Mouse (Mus musculus): ENCODE measurements at regions not wholly inside any gene's neighbourhood (a gene's known extent, or its start where the extent isn't known, plus 50 kb on each side); places are given as distances from the start of the nearest gene placed in this dataset.

DNA sequence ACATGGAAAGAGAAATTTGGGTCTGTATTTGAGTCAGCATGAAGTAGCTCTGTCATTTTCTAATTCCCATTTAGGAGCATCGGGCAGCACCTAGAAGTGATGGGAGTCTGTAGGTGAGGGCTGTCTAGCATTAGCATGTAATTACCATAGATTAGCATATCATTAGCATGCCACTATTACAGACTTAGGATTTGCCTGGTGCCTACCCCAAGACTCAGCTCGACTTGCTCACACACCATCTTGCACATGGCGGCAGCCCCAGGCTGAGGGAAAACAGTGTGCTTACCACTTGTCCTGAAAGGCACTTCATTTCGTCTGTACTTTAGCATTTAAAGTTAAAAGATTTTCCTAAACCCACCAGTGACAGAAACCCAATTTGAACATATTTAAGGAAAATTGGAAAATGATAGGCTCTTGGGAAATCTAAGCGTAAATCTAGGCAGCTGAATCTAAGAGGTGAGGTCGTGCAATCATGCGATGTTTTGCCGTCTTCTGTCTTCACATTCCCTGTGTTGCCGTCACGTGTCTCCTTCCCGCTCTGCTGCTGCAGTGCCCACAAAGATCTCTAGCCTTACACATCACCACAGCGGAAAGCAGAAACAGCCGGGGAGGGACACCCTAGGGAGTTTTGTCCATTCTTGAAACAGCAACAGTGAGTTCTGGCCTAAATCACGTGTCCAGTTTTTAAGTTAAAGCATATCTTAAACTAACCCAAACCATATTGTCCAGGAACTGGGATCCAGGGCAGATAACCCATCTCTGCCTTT, 101.2 kb upstream of the Tsc22d1 start:
- Histone ChIP-seq H3K27ac (no peak overlapping the region), H3K4me2 (no peak overlapping the region), H3K4me3 (replicated peaks) (no peak overlapping the region), H3K36me3 (no peaks in the 10 kb centered on the region), H3K9me3 (replicated peaks) (no peaks in the 10 kb centered on the region), H3K4me1 (peaks cover under 1% of the 10 kb centered on the region; the same call in 1 of the 2 replicates), H3K9ac (no peak overlapping the region), H3K27me3 (no peaks in the 10 kb centered on the region)
- 77% methylated on average over 14 of the region's 14 CpGs for WGBS
- no peak for ATAC-seq (replicated peaks; ENCODE audit: low FRiP score)

DNA sequence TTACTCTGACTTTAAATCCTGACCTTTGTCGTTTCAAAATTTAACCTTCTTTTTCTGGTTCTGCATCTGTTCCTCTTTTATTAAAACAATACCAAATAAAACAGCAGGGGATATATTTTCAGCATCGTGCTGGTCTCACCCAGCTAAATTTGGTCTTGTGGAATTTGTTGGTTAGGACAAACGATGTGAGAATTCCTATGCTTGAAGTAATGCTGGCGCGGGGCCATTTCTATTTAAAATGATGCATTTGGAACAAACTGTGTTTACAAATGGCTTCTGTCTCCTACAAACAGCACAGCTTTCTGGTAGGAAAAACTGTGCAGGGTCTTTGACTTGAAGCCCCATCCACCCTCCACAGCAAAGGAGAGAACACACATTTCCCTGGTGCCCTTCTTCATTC, 96.3 kb upstream of the Tsc22d1 start:
- Histone ChIP-seq H3K9ac (no peak overlapping the region), H3K27ac (no peak overlapping the region), H3K36me3 (no peaks in the 10 kb centered on the region), H3K4me1 (no peaks in the 10 kb centered on the region), H3K27me3 (no peaks in the 10 kb centered on the region), H3K9me3 (replicated peaks) (no peaks in the 10 kb centered on the region), H3K4me3 (replicated peaks) (no peak overlapping the region), H3K4me2 (no peak overlapping the region)
- no peak for ATAC-seq (replicated peaks; ENCODE audit: low FRiP score)
- 78% methylated on average over 5 of the region's 5 CpGs for WGBS

DNA sequence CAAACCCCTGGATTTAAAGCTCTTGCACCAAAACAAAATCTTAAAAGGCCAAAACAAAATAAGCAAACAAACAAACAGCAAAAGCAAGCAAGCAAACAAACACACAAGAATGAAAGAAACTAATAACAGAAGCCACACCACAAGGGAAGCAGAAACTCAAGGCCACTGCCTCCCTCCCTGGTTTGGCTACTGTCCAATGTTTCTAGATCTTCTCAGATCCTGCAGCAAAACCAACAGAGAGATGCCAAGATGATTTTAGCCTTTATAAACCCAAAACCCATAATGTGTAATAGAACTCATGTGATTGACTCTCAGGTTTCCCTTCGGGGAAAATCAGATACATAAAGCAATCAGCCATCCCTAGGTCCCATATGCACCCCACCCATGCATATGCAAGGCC, 90.5 kb upstream of the Tsc22d1 start:
- 80% methylated on average over 1 of the region's 1 CpGs for WGBS
- Histone ChIP-seq H3K9ac (no peak overlapping the region), H3K36me3 (no peaks in the 10 kb centered on the region), H3K4me2 (no peak overlapping the region), H3K27ac (no peak overlapping the region), H3K9me3 (replicated peaks) (no peaks in the 10 kb centered on the region), H3K4me1 (no peaks in the 10 kb centered on the region), H3K4me3 (replicated peaks) (no peak overlapping the region), H3K27me3 (no peaks in the 10 kb centered on the region)
- ATAC-seq (replicated peaks; ENCODE audit: low FRiP score) = no peak

DNA sequence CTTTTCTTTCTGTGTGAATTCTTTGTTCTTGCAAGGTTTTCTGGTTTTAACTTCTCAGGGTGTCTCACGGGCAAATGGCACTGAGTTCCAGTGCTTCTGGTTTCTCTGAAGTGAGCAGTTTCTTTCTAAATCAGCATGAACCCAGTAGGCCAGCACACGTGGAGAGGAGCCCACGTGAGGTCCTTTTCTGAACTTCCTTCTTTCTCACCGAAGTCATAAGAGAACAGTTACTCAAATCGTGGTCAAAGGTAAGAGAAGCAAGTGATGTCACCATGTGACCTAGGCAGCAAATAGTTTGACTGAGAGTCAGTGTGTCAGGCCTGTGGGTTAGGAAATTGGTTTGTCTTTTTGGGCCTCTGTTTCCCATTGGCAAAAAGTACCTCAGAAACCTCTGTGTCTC, 84.8 kb upstream of the Tsc22d1 start:
- H3K27ac ChIP-seq = no peak overlapping the region
- H3K9ac ChIP-seq = no peak overlapping the region
- H3K36me3 ChIP-seq = no peaks in the 10 kb centered on the region
- no peak overlapping the region for H3K4me3 ChIP-seq (replicated peaks)
- no peak overlapping the region for H3K4me2 ChIP-seq
- H3K4me1 ChIP-seq = no peaks in the 10 kb centered on the region
- ATAC-seq (replicated peaks; ENCODE audit: low FRiP score) = no peak
- H3K9me3 ChIP-seq (replicated peaks) = no peaks in the 10 kb centered on the region
- H3K27me3 ChIP-seq = no peaks in the 10 kb centered on the region
- 75% methylated on average over 5 of the region's 5 CpGs for WGBS

GRCm38 (mm10) chr14:76331497-76332335, 83.0 kb upstream of the Tsc22d1 start:
- H3K36me3 ChIP-seq = no peaks in the 10 kb centered on the region
- no peak for ATAC-seq (replicated peaks; ENCODE audit: low FRiP score)
- no peak overlapping the region for H3K4me3 ChIP-seq (replicated peaks)
- no peak overlapping the region for H3K9ac ChIP-seq
- H3K27ac ChIP-seq = no peak overlapping the region
- H3K9me3 ChIP-seq (replicated peaks) = no peaks in the 10 kb centered on the region
- no peaks in the 10 kb centered on the region for H3K4me1 ChIP-seq
- H3K4me2 ChIP-seq = no peak overlapping the region
- 67% methylated on average over 11 of the region's 11 CpGs for WGBS
- no peaks in the 10 kb centered on the region for H3K27me3 ChIP-seq

GRCm38 (mm10) chr14:76332336-76332703, 82.4 kb upstream of the Tsc22d1 start:
- no peak overlapping the region for H3K27ac ChIP-seq
- H3K4me2 ChIP-seq = no peak overlapping the region
- no peak for ATAC-seq (replicated peaks; ENCODE audit: low FRiP score)
- no peak overlapping the region for H3K9ac ChIP-seq
- no peaks in the 10 kb centered on the region for H3K9me3 ChIP-seq (replicated peaks)
- no peaks in the 10 kb centered on the region for H3K36me3 ChIP-seq
- WGBS = 75% methylated on average over 10 of the region's 10 CpGs
- H3K4me1 ChIP-seq = no peaks in the 10 kb centered on the region
- H3K27me3 ChIP-seq = no peaks in the 10 kb centered on the region
- H3K4me3 ChIP-seq (replicated peaks) = no peak overlapping the region

DNA sequence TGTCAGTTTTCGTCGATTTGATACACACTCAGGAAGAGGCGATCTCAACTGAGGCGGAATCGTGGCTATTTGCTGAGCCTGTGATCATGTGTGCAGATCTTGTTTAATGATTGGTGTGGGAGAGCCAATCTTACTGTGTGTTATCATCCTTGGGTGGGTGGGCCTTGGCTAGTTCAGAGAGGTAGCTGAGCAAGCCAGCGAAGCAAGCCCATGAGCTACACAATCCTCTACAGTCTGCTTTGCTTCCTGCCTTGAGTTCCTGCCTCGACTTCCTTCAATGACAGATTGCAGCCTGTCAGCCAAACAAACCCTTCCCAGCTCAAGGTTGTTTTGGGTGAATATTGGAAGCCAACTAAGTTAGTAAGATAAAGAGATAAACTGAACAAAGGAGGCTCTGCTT, 74.0 kb upstream of the Tsc22d1 start:
- Histone ChIP-seq H3K27ac (no peak overlapping the region), H3K27me3 (no peaks in the 10 kb centered on the region), H3K9me3 (replicated peaks) (no peaks in the 10 kb centered on the region), H3K4me1 (no peaks in the 10 kb centered on the region), H3K4me3 (replicated peaks) (no peak overlapping the region), H3K9ac (no peak overlapping the region), H3K4me2 (no peak overlapping the region), H3K36me3 (no peaks in the 10 kb centered on the region)
- WGBS = 87% methylated on average over 7 of the region's 7 CpGs
- ATAC-seq (replicated peaks; ENCODE audit: low FRiP score) = no peak

DNA sequence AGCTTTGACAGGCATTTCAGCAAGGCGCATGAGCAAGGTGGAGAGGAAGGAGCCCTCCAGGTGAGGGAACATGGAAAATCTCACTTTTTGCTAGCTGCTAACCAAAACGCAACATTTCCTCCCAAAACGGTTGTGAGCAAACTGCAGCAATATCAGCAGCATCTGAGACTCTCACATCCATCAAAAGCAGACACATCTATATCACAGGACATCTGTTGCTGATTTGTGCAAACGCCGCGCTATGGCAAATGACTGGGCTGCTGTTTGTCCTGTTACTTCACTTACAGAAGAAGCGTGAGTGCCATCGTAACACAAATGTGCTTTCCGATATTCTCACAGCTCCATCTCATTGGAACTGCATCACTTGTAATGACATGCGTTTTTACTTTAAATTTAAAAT, 73.5 kb upstream of the Tsc22d1 start:
- Histone ChIP-seq H3K27me3 (no peaks in the 10 kb centered on the region), H3K36me3 (no peaks in the 10 kb centered on the region), H3K4me2 (no peak overlapping the region), H3K4me1 (no peaks in the 10 kb centered on the region), H3K4me3 (replicated peaks) (no peak overlapping the region), H3K27ac (no peak overlapping the region), H3K9ac (no peak overlapping the region), H3K9me3 (replicated peaks) (no peaks in the 10 kb centered on the region)
- ATAC-seq (replicated peaks; ENCODE audit: low FRiP score) = no peak
- 87% methylated on average over 10 of the region's 10 CpGs for WGBS

DNA sequence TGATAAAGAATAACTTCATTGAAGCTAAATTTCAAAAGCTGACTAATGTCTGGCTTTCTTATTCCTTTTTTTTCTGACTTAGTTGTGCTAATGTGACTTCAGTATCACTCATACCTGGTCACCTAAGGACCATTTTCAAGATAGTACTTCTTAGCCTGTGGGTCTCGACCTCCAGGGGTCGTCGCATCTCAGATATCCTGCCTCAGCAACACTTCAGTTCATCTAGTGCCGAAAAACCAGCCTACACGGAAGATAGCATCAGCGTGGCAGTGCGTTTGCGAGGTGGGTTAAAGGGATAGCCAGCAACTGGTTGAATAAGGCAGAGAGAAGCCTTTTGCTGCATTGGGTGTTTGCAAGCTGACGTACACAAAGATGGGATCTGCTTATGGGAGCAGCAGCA, 62.9 kb upstream of the Tsc22d1 start:
- no peak for ATAC-seq (replicated peaks; ENCODE audit: low FRiP score)
- H3K27me3 ChIP-seq = no peaks in the 10 kb centered on the region
- H3K4me1 ChIP-seq = no peaks in the 10 kb centered on the region
- H3K4me2 ChIP-seq = no peak overlapping the region
- no peaks in the 10 kb centered on the region for H3K9me3 ChIP-seq (replicated peaks)
- H3K9ac ChIP-seq = no peak overlapping the region
- H3K27ac ChIP-seq = no peak overlapping the region
- 43% methylated on average over 9 of the region's 9 CpGs for WGBS
- no peaks in the 10 kb centered on the region for H3K36me3 ChIP-seq
- H3K4me3 ChIP-seq (replicated peaks) = no peak overlapping the region

DNA sequence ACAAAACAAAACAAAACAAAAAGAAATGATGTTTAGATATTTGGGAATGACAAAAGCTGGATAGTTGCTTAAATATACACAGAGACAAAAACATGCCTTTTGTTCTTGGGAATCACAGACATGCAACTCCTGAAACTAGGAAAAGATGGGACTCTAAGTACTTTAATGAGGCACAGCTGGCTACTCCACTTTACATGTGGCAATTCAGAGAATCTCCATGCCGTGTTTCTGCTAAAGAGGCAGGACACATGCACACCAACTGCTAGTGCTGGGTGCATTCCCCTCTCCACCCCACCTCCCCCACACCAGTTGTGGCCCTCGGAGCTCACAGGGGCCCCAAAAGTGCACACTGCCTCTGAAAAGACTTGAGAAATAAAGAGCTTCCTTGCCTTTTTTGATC, 58.6 kb upstream of the Tsc22d1 start:
- no peak overlapping the region for H3K4me2 ChIP-seq
- H3K36me3 ChIP-seq = no peaks in the 10 kb centered on the region
- H3K9ac ChIP-seq = no peak overlapping the region
- no peaks in the 10 kb centered on the region for H3K27me3 ChIP-seq
- no peak overlapping the region for H3K27ac ChIP-seq
- H3K4me1 ChIP-seq = no peaks in the 10 kb centered on the region
- H3K4me3 ChIP-seq (replicated peaks) = no peak overlapping the region
- ATAC-seq (replicated peaks; ENCODE audit: low FRiP score) = no peak
- H3K9me3 ChIP-seq (replicated peaks) = peaks cover 8% of the 10 kb centered on the region; the same call in 1 of the 2 replicates
- WGBS = 69% methylated on average over 2 of the region's 2 CpGs

DNA sequence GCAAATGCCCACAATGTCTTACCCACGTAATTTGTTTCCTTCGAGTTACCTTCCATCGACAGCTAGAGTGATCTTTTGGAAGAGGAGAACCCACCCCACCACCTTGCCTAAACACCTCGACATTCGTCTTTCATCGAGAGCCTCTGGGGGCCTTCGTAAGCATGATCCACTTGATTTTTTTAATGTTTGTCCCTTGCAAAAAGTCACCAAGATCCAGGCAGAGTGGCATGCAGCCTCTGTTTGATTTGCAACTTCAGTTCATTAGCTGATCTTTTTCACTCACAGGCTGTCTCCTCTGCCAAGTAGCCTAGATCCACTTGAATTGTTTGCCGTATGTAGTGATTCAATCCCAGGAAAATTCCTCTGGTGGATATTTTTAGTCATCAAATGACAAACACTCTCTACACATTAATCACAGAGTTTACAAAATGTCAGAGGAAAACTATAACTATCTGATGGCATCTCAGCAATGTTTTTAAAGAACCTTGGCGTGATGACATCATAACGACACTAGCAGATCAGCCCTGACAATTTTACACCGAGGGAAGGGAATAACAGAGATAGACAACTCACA, 54.8 kb upstream of the Tsc22d1 start:
- Histone ChIP-seq H3K4me1 (no peaks in the 10 kb centered on the region), H3K4me3 (replicated peaks) (no peak overlapping the region), H3K9ac (no peak overlapping the region), H3K4me2 (no peak overlapping the region), H3K27me3 (no peaks in the 10 kb centered on the region), H3K9me3 (replicated peaks) (peaks cover 8% of the 10 kb centered on the region; the same call in 1 of the 2 replicates), H3K27ac (no peak overlapping the region), H3K36me3 (no peaks in the 10 kb centered on the region)
- no peak for ATAC-seq (replicated peaks; ENCODE audit: low FRiP score)
- 86% methylated on average over 11 of the region's 11 CpGs for WGBS

DNA sequence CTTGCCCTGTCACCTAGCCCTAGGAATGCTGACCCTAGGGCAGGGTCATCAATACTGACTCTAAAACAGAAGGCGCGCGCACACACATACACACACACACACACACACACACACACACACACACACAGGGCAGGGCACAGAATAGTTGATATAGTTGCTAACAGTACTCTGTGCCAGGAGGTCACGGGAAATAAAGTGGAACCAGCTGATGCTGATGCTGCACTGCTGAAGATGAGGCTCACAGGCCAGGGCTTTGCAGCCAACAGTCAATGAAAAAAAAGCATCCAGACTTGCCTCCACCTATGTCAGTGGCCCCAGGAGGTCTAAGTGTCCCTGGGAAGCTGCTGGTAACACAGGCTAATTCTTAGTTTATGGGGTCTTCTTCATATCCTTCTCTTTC, 50.7 kb upstream of the Tsc22d1 start:
- no peak for ATAC-seq (replicated peaks; ENCODE audit: low FRiP score)
- 94% methylated on average over 4 of the region's 4 CpGs for WGBS
- no peak overlapping the region for H3K4me2 ChIP-seq

More for the DNA sequence above, 50.7 kb upstream of the Tsc22d1 start:
- Histone ChIP-seq H3K4me3 (replicated peaks) (no peak overlapping the region), H3K27me3 (no peaks in the 10 kb centered on the region), H3K36me3 (no peaks in the 10 kb centered on the region), H3K9me3 (replicated peaks) (peaks cover 5% of the 10 kb centered on the region; the same call in 1 of the 2 replicates), H3K4me1 (no peaks in the 10 kb centered on the region), H3K27ac (no peak overlapping the region), H3K9ac (no peak overlapping the region)

Measured in kidney, embryonic 15.5 days (tissue).